Mouse (Mus musculus): ENCODE results near the gene Lck. TPM values are rescaled to one million over a fixed set of nuclear protein-coding genes. Genes with fewer than 3 reads are reported as not detected.

Lck gene
- polyA plus RNA-seq, 1 experiment from 2014 or later, result 10.7 TPM

GRCm38 (mm10) chr4:129508834-129509600 is 64.4 kb downstream of the Lck start:
- no peaks in the 10 kb centered on the region for H3K9me3 ChIP-seq (ENCODE audit: control insufficient read depth, low read length)
- 59% methylated on average over 15 of the region's 15 CpGs for WGBS
- no peak for ATAC-seq (ENCODE audit: low read depth)
- H3K9ac ChIP-seq (ENCODE audit: low read length), result no peak overlapping the region
- H3K27me3 ChIP-seq (ENCODE audit: control insufficient read depth, insufficient read depth, low read depth, low read length), result no peaks in the 10 kb centered on the region
- H3K4me3 ChIP-seq (ENCODE audit: low read length), result no peak overlapping the region
- H3K27ac ChIP-seq (ENCODE audit: low read length), result no peak overlapping the region
- H3K4me1 ChIP-seq (replicated peaks; ENCODE audit: control insufficient read depth, insufficient read depth, low read length), result peaks cover 15% of the 10 kb centered on the region
- H3K4me2 ChIP-seq (ENCODE audit: low read depth, low read length), result no peak overlapping the region
- H3K36me3 ChIP-seq (ENCODE audit: control insufficient read depth, insufficient read depth, low read length), result no peaks in the 10 kb centered on the region

DNA sequence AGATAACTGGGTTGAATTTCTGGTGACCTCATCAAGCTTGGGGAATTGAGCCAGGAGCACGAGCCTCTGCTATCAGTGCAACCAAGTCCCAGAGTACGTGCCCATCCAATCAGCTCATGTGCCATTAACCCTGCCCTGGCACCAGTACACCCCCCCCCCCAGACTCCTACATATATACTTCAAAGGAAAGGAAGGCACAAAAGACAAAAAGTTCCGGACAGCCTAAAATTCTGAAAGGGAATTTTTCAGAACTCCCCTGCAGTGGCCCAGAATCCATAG is 65.3 kb downstream of the Lck start:
- H3K9ac ChIP-seq (ENCODE audit: low read length), result no peak overlapping the region
- no peaks in the 10 kb centered on the region for H3K9me3 ChIP-seq (ENCODE audit: control insufficient read depth, low read length)
- no peak overlapping the region for H3K4me2 ChIP-seq (ENCODE audit: low read depth, low read length)
- H3K4me3 ChIP-seq (ENCODE audit: low read length), result no peak overlapping the region
- H3K27me3 ChIP-seq (ENCODE audit: control insufficient read depth, insufficient read depth, low read depth, low read length), result no peaks in the 10 kb centered on the region
- H3K27ac ChIP-seq (ENCODE audit: low read length), result no peak overlapping the region
- H3K36me3 ChIP-seq (ENCODE audit: control insufficient read depth, insufficient read depth, low read length), result no peaks in the 10 kb centered on the region
- H3K4me1 ChIP-seq (replicated peaks; ENCODE audit: control insufficient read depth, insufficient read depth, low read length), result peaks cover 17% of the 10 kb centered on the region
- ATAC-seq (ENCODE audit: low read depth), result no peak
- 59% methylated on average over 3 of the region's 3 CpGs for WGBS

DNA sequence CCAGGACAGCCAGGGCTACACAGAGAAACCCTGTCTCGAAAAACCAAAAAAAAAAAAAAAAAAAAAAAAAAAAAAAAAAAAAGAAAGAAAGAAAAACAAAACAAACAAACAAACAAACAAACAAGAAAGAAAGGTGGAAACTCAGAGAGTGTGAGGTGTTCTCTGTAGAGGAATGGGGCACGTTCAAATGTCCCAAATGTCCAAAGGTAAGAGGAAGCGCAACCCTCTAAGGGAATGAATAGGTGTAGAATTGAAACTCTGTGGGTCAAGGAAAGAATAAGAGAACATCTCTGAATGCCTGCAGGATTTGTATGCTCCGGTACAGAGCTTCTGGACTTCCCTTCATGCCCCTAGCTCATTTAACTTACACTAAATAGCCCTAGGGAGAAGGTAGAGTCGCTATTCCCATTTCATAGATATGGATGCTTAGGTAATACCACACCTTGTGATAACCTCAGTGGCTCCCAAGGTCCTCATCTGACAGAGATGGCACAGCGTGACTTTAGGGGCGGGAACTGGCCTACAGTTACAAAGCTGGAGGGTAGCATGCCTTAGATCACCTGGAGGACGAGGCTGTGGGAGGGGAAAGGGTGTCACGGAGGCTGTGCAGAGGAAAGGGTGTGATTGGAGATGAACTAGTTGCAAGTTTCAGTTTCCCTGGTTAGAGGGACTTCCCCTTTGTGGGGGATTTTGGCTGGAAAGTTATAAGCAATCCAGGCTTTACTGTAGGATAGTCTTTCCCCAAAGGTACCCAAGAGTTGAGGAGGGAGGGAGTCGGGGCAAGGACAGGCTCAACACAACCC is 65.8 kb downstream of the Lck start:
- ATAC-seq (ENCODE audit: low read depth), result no peak
- no peaks in the 10 kb centered on the region for H3K27me3 ChIP-seq (ENCODE audit: control insufficient read depth, insufficient read depth, low read depth, low read length)
- no peak overlapping the region for H3K9ac ChIP-seq (ENCODE audit: low read length)
- H3K27ac ChIP-seq (ENCODE audit: low read length), result no peak overlapping the region
- H3K4me2 ChIP-seq (ENCODE audit: low read depth, low read length), result no peak overlapping the region
- no peaks in the 10 kb centered on the region for H3K9me3 ChIP-seq (ENCODE audit: control insufficient read depth, low read length)
- H3K4me1 ChIP-seq (replicated peaks; ENCODE audit: control insufficient read depth, insufficient read depth, low read length), result peaks cover 22% of the 10 kb centered on the region
- H3K36me3 ChIP-seq (ENCODE audit: control insufficient read depth, insufficient read depth, low read length), result no peaks in the 10 kb centered on the region
- H3K4me3 ChIP-seq (ENCODE audit: low read length), result no peak overlapping the region
- 60% methylated on average over 9 of the region's 10 CpGs for WGBS

- H3K4me2 ChIP-seq (ENCODE audit: low read depth, low read length), result no peak overlapping the region
- ATAC-seq (ENCODE audit: low read depth), result no peak
- H3K27ac ChIP-seq (ENCODE audit: low read length), result no peak overlapping the region
- H3K9me3 ChIP-seq (ENCODE audit: control insufficient read depth, low read length), result no peaks in the 10 kb centered on the region
- no peak overlapping the region for H3K9ac ChIP-seq (ENCODE audit: low read length)
- H3K4me3 ChIP-seq (ENCODE audit: low read length), result no peak overlapping the region
- H3K36me3 ChIP-seq (ENCODE audit: control insufficient read depth, insufficient read depth, low read length), result no peaks in the 10 kb centered on the region
- peaks cover 25% of the 10 kb centered on the region for H3K4me1 ChIP-seq (replicated peaks; ENCODE audit: control insufficient read depth, insufficient read depth, low read length)
- 82% methylated on average over 3 of the region's 3 CpGs for WGBS
- no peaks in the 10 kb centered on the region for H3K27me3 ChIP-seq (ENCODE audit: control insufficient read depth, insufficient read depth, low read depth, low read length)
Measured at GRCm38 (mm10) chr4:129505511-129505910, 67.9 kb downstream of the Lck start.

DNA sequence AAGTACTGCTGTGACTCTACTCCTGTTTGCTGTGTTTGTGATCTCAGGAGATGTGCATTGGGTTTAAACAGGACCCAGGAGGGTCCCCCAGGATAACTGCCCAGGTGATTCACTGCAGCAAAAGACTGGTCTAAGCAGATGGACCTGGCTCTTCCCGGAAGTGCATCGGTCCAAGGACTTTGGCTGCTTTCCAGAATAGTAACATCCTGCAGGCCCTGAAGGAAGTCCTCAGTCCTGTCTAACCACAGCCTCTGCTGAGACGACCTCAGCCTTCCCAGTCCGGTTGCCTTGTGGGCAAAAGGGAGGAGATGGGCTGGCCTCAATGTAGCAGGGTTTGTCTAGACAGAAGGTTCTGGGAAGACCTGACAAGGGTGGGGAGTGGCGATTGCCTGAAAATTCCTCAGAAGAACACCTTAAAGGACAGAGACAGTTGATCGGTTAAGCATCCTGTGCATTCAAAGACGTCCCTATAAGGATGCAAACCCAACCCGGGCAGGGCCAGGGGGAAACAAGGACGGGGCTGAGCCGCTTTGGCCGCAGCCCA is 70.5 kb downstream of the Lck start:
- 51% methylated on average over 11 of the region's 11 CpGs for WGBS
- no peak for ATAC-seq (ENCODE audit: low read depth)
- Histone ChIP-seq H3K27me3 (ENCODE audit: control insufficient read depth, insufficient read depth, low read depth, low read length) (no peaks in the 10 kb centered on the region), H3K4me2 (ENCODE audit: low read depth, low read length) (no peak overlapping the region), H3K4me1 (replicated peaks; ENCODE audit: control insufficient read depth, insufficient read depth, low read length) (peaks cover 28% of the 10 kb centered on the region), H3K27ac (ENCODE audit: low read length) (peak overlapping the region; percentile 49; the same call in 1 of the 2 replicates), H3K9ac (ENCODE audit: low read length) (no peak overlapping the region), H3K36me3 (ENCODE audit: control insufficient read depth, insufficient read depth, low read length) (no peaks in the 10 kb centered on the region), H3K9me3 (ENCODE audit: control insufficient read depth, low read length) (no peaks in the 10 kb centered on the region), H3K4me3 (ENCODE audit: low read length) (no peak overlapping the region)

DNA sequence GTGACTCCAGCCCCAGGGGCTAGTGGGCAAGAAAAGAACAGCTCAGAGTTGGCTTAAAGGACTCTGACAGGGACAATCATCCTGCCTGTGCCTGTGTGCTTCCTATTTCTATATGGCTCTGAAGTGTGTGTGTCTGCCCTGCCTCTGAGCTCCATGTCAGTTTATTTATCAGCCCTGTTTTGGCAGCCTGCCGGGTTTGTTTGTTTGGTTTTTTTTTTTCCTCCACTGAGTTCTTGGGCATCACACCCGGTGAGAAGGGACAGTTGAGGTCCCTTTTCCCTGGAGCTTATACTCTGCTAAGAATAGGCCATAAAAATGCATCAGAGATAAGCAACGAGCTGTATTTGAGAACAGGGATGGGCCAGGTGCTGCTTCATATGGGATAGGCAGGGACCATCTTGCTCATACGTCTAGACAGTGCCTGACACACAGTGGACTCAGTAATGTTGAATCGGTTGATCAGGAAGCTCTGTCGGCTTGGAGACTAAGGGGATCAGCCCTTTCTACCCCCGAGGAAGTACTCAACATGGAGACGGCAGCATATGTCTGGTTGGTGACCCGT is 71.0 kb downstream of the Lck start:
- H3K36me3 ChIP-seq (ENCODE audit: control insufficient read depth, insufficient read depth, low read length), result no peaks in the 10 kb centered on the region
- 43% methylated on average over 9 of the region's 9 CpGs for WGBS
- no peak overlapping the region for H3K4me3 ChIP-seq (ENCODE audit: low read length)
- H3K4me1 ChIP-seq (replicated peaks; ENCODE audit: control insufficient read depth, insufficient read depth, low read length), result peaks cover 28% of the 10 kb centered on the region
- no peak overlapping the region; the same call in 1 of the 2 replicates for H3K27ac ChIP-seq (ENCODE audit: low read length)
- no peak overlapping the region for H3K4me2 ChIP-seq (ENCODE audit: low read depth, low read length)
- no peaks in the 10 kb centered on the region for H3K27me3 ChIP-seq (ENCODE audit: control insufficient read depth, insufficient read depth, low read depth, low read length)
- ATAC-seq (ENCODE audit: low read depth), result no peak
- no peaks in the 10 kb centered on the region for H3K9me3 ChIP-seq (ENCODE audit: control insufficient read depth, low read length)
- 0 out of 2 replicates have a peak overlapping the region, but pooled peaks have one; percentile 31 for H3K9ac ChIP-seq (ENCODE audit: low read length)

DNA sequence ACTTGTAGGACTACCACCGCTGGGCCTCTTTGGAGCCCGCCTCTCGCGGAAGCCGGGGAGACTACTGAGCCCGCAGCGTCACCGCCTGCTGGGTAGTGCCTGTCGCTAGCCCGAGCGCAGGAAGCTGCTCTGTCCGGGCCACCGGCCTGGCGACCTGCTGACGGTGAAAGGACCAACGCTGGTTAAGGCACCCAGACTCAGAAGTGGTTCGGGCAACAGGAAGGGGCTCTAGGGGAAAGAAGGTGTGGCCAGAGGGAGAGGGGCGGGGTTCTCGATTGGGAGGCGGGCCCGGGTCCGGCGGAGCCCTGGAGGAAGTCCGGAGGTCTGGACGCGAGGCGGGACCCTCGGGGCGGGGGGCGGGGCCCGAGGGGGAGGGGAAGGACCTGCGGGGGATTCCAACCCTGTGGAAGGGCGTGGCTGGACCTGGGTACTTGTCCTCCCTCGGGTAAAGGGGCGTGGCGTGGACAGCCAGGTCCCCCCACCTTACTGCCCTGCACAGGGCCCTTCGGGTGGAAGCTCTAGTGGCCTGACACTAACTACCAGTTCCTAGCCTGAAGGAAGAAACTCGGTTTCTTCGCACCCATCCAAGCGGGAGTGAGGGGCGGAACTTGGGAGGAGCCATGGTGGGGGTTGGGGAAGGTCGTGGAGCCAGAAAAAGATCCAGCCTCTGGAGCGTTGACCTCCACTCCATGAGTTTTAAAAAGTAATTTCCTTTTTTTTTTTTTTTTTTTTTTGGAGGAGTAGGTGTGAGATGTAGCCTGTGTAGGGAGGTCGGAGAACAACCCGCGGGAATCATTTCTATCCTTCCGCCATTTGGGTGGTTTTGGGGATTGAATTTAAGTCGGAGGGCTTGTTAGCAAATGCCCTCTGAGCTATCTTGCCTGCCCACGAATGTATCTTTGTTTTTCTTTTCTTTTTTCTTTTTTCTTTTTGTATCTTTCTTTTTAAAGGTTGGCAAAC is 72.6 kb downstream of the Lck start:
- Histone ChIP-seq H3K27ac (ENCODE audit: low read length) (peak overlapping the region; percentile 91), H3K4me2 (ENCODE audit: low read depth, low read length) (peak overlapping the region; percentile 71), H3K36me3 (ENCODE audit: control insufficient read depth, insufficient read depth, low read length) (no peaks in the 10 kb centered on the region), H3K4me3 (ENCODE audit: low read length) (peak overlapping the region; percentile 57), H3K9ac (ENCODE audit: low read length) (peak overlapping the region; percentile 80), H3K27me3 (ENCODE audit: control insufficient read depth, insufficient read depth, low read depth, low read length) (no peaks in the 10 kb centered on the region), H3K9me3 (ENCODE audit: control insufficient read depth, low read length) (no peaks in the 10 kb centered on the region), H3K4me1 (replicated peaks; ENCODE audit: control insufficient read depth, insufficient read depth, low read length) (peaks cover 35% of the 10 kb centered on the region)
- peak; percentile 94 for ATAC-seq (ENCODE audit: low read depth)
- 1% methylated on average over 41 of the region's 49 CpGs for WGBS

- no peaks in the 10 kb centered on the region for H3K9me3 ChIP-seq (ENCODE audit: control insufficient read depth, low read length)
- peak overlapping the region; percentile 91 for H3K27ac ChIP-seq (ENCODE audit: low read length)
- H3K4me2 ChIP-seq (ENCODE audit: low read depth, low read length), result peak overlapping the region; percentile 71
- peaks cover 35% of the 10 kb centered on the region for H3K4me1 ChIP-seq (replicated peaks; ENCODE audit: control insufficient read depth, insufficient read depth, low read length)
- H3K4me3 ChIP-seq (ENCODE audit: low read length), result peak overlapping the region; percentile 57
- H3K27me3 ChIP-seq (ENCODE audit: control insufficient read depth, insufficient read depth, low read depth, low read length), result no peaks in the 10 kb centered on the region
- ATAC-seq (ENCODE audit: low read depth), result no peak
- WGBS, result 74% methylated on average over 8 of the region's 8 CpGs
- H3K36me3 ChIP-seq (ENCODE audit: control insufficient read depth, insufficient read depth, low read length), result no peaks in the 10 kb centered on the region
- peak overlapping the region; percentile 80 for H3K9ac ChIP-seq (ENCODE audit: low read length)
Measured at GRCm38 (mm10) chr4:129500017-129500416, 73.4 kb downstream of the Lck start.

Data from lung, embryonic 16.5 days (tissue).